Mouse (Mus musculus) myocyte (in vitro differentiated cells): ENCODE data around the gene Ect2. TPM values are rescaled to one million over a fixed set of nuclear protein-coding genes. Genes with fewer than 3 reads are reported as not detected.

Experiments used
- H3K27me3 ChIP-seq: one replicate; pipeline ENCODE4 v1.6.1; 2011; ENCODE audit not compliant: control insufficient read depth, insufficient read depth, insufficient read length
- H3K36me3 ChIP-seq: one replicate; pipeline ENCODE4 v1.6.1; 2011; ENCODE audit not compliant: control insufficient read depth, insufficient read depth
- H3K4me2 ChIP-seq: one replicate; pipeline ENCODE4 v1.6.1; 2011; ENCODE audit warnings: low read depth, control low read depth
- H3K4me3 ChIP-seq: one replicate; pipeline ENCODE4 v1.5.1; 2011; ENCODE audit warnings: mild to moderate bottlenecking, control low read depth, moderate library complexity
- H3K79me2 ChIP-seq: one replicate; pipeline ENCODE4 v1.6.1; 2011; ENCODE audit not compliant: control insufficient read depth, insufficient read depth
- H3ac ChIP-seq: one replicate; pipeline ENCODE4 v1.6.1; 2011; ENCODE audit not compliant: control insufficient read depth, insufficient read length
- CEBPB ChIP-seq: IDR thresholded peaks from 2 replicates; pipeline ENCODE4 v1.6.1; 2011; ENCODE audit warnings: mild to moderate bottlenecking, moderate library complexity; ENCODE audit not compliant: poor library complexity, insufficient read depth, severe bottlenecking
- E2F4 ChIP-seq: IDR thresholded peaks from one replicate; pipeline ENCODE4 v1.6.1; 2011; ENCODE audit warnings: mild to moderate bottlenecking, control low read depth, moderate library complexity; ENCODE audit not compliant: insufficient read depth
- MAX ChIP-seq: IDR thresholded peaks from one replicate; pipeline ENCODE4 v1.6.1; 2011; ENCODE audit warnings: low read depth, mild to moderate bottlenecking, control low read depth
- MYOD1 ChIP-seq, 3 experiments: IDR thresholded peaks; one replicate each; pipeline ENCODE4 v1.6.1; 2011; ENCODE audit warnings: control low read depth in 2 of 3, low read depth in 2 of 3, mild to moderate bottlenecking in 2 of 3, moderate library complexity in 1 of 3; ENCODE audit not compliant: insufficient read length in 2 of 3, control insufficient read depth in 1 of 3
- MYOG ChIP-seq, 3 experiments: IDR thresholded peaks; one replicate each; pipeline ENCODE4 v1.6.1; 2011; ENCODE audit warnings: control low read depth in 2 of 3, low read depth in 2 of 3, mild to moderate bottlenecking in 2 of 3; ENCODE audit not compliant: insufficient read length in 2 of 3, control insufficient read depth in 1 of 3, insufficient read depth in 1 of 3
- POLR2A ChIP-seq: IDR thresholded peaks from one replicate; pipeline ENCODE4 v1.6.1; 2011; ENCODE audit warnings: low read depth, mild to moderate bottlenecking, control low read depth, moderate library complexity; ENCODE audit not compliant: insufficient read length
- POLR2AphosphoS2 ChIP-seq: IDR thresholded peaks from one replicate; pipeline ENCODE4 v1.6.1; 2011; ENCODE audit warnings: low read depth, control low read depth; ENCODE audit not compliant: insufficient read length
- REST ChIP-seq: IDR thresholded peaks from one replicate; pipeline ENCODE4 v1.6.1; 2011; ENCODE audit warnings: mild to moderate bottlenecking, control low read depth, moderate library complexity; ENCODE audit not compliant: insufficient read depth, insufficient read length
- SRF ChIP-seq: IDR thresholded peaks from one replicate; pipeline ENCODE4 v1.6.1; 2011; ENCODE audit warnings: low read depth; ENCODE audit not compliant: control insufficient read depth, insufficient read length
- TCF12 ChIP-seq: IDR thresholded peaks from one replicate; pipeline ENCODE4 v1.6.1; 2011; ENCODE audit warnings: mild to moderate bottlenecking, control low read depth; ENCODE audit not compliant: poor library complexity, insufficient read depth, severe bottlenecking
- TCF3 ChIP-seq: IDR thresholded peaks from one replicate; pipeline ENCODE4 v1.6.1; 2011; ENCODE audit warnings: low read depth, control low read depth; ENCODE audit not compliant: insufficient read length
- USF1 ChIP-seq: IDR thresholded peaks from one replicate; pipeline ENCODE4 v1.6.1; 2011; ENCODE audit warnings: low read depth, mild to moderate bottlenecking, control low read depth, moderate library complexity
- polyA plus RNA-seq: library from polyadenylated mRNA; unstranded; fragments of >200 nt; fragmentation: generic; extraction: Trizol; gene quantifications from one replicate; pipeline ENCODE4 v1.2.1, GENCODE M21; 2012; ENCODE audit warnings: missing spikeins

Gene Ect2
- polyA plus RNA-seq, 1 experiment, result 6.6 TPM

DNA sequence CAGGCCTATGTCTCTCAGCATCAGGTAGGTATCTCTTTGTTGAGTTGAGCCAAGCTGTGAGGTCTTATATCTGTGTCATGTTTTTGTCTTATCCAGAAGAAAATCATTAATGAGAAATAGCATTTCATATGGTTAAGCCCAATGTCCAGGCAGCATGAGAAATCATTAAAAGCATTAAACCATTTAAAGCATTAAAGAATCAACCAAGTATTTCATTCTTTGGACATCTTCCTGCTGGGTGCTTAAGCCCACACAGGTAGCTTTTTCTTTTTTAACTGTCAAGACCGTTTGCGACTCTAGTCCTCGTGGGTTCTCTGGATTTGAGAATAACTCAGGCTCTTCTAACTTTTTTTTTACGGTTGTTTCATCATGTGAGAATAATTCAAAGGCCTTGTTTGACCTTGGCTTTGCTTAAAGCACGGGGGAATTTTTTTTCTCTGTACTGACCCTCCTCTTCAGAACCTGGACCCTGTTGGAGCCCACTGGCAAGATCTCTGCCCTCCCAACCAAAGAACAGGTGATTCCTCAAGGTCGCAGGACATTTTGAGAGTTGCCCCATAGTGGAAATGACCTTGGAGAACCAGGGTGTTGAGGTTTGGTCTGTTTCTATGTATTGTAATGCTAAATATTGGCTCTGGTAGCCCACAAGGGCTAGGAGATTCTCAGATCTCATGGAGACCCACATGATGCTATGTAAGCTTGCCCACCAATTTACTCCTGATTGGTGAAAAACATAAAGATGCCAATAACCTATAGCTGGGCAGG, 8.1 kb upstream of the Ect2 start:
- Histone ChIP-seq H3K36me3 (no peaks in the 10 kb centered on the region), H3K4me2 (no peak overlapping the region), H3ac (no peak overlapping the region), H3K4me3 (no peak overlapping the region), H3K79me2 (no peaks in the 10 kb centered on the region), H3K27me3 (no peaks in the 10 kb centered on the region)
- TF ChIP-seq TCF3 (no peak), CEBPB (no peak), SRF (no peak), POLR2AphosphoS2 (no peak), MYOG (IDR thresholded peaks at IDR 0.05; ENCODE audit: control insufficient read depth in 1 of 3, insufficient read depth in 1 of 3, insufficient read length in 2 of 3, low read depth in 2 of 3) (no peak), E2F4 (no peak), TCF12 (no peak), MYOD1 (IDR thresholded peaks at IDR 0.05; ENCODE audit: control insufficient read depth in 1 of 3, insufficient read length in 2 of 3, low read depth in 2 of 3) (no peak), MAX (no peak)

DNA sequence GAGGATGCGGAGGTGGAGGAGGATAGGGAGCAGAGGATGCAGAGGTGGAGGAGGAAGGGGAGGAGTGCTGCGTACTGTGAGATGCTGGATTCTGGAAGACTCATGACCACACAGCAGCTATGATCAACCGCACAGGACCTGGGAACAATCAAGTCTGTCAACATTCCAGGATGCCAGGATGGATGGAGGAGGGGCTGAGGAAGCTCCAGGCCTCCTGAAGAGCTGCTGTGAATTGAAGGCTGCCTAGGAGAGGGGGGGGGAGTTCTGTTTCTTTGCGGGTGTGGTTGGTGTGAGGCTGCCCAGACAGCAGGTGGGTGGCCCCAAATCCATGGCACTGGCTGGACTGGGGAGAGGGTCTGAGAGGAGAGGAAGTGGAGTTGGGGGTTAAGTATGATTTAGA, 5.2 kb upstream of the Ect2 start:
- H3K36me3 ChIP-seq, result no peaks in the 10 kb centered on the region
- H3K27me3 ChIP-seq, result no peaks in the 10 kb centered on the region
- TF ChIP-seq USF1 (no peak), POLR2AphosphoS2 (no peak), MAX (no peak), MYOG (IDR thresholded peaks at IDR 0.05; ENCODE audit: control insufficient read depth in 1 of 3, insufficient read depth in 1 of 3, insufficient read length in 2 of 3, low read depth in 2 of 3) (no peak), TCF3 (no peak), POLR2A (no peak), REST (no peak)
- H3K4me2 ChIP-seq, result no peak overlapping the region
- H3K79me2 ChIP-seq, result no peaks in the 10 kb centered on the region
- no peak overlapping the region for H3K4me3 ChIP-seq
- no peak overlapping the region for H3ac ChIP-seq

DNA sequence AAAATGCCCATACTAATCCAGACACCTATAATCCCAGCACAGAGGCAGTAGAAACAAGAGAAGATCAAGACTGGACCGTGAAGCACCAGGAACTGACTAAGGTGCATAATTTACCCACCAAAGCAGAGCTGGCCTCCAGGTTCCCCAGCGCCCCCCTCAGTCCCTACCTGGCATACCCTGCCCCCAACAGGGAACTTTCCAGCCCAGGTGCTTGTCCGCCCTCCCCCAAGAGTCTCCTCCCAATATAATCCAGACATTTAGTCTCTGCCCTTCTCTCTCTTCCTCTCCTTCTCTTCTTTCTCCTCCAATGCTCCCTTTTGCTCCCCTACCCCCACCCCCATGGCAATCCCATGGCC, 2.9 kb upstream of the Ect2 start:
- Histone ChIP-seq H3K27me3 (no peaks in the 10 kb centered on the region), H3K4me2 (no peak overlapping the region), H3K4me3 (no peak overlapping the region), H3K79me2 (peaks cover 16% of the 10 kb centered on the region), H3K36me3 (no peaks in the 10 kb centered on the region), H3ac (no peak overlapping the region)
- TF ChIP-seq MAX, result no peak
- TF ChIP-seq POLR2A, result no peak
- no peak for TF ChIP-seq USF1
- no peak for TF ChIP-seq REST
- no peak for TF ChIP-seq MYOG (IDR thresholded peaks at IDR 0.05; ENCODE audit: control insufficient read depth in 1 of 3, insufficient read depth in 1 of 3, insufficient read length in 2 of 3, low read depth in 2 of 3)
- no peak for TF ChIP-seq TCF12
- no peak for TF ChIP-seq CEBPB
- TF ChIP-seq E2F4, result no peak
- no peak for TF ChIP-seq TCF3

DNA sequence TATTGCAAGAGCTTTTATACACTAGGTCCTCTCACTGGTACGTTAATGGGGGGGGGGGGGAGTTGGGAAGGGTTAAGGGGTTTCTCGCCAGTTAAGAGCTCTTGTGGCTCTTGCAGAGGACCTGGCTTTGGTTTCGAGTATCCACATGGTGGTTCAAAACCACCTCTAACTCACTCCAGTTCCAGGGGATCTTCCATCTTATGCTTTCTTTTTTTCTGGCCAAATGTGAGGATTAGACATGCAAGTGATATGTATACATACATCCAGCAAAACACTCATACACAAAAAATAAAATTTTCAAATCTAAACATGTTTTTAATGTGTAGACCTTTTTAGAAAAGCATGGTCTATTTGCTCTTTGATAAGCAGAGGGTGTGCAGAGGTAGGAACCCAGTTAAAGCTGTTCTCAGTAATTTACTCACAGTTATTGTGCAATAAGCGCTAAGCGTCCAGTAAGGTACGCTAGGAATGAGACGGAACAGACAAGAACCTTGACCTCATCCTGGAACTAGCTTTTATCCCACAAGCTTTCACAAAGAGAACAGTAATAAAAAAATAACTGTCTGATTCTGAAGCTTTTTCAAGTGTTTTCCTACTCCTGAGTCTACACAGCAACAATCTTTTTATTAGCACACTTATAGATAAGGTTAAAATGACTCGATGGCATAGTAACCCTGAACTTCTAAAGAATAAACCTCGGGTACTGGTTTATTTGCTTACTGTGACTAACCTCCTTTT, 2.3 kb upstream of the Ect2 start:
- Histone ChIP-seq H3ac (no peak overlapping the region), H3K4me2 (peak overlapping the region; percentile 93), H3K36me3 (no peaks in the 10 kb centered on the region), H3K27me3 (no peaks in the 10 kb centered on the region), H3K79me2 (peaks cover 22% of the 10 kb centered on the region), H3K4me3 (no peak overlapping the region)
- TF ChIP-seq SRF (no peak), MAX (no peak), MYOD1 (IDR thresholded peaks at IDR 0.05; ENCODE audit: control insufficient read depth in 1 of 3, insufficient read length in 2 of 3, low read depth in 2 of 3) (no peak), CEBPB (no peak), MYOG (IDR thresholded peaks at IDR 0.05; ENCODE audit: control insufficient read depth in 1 of 3, insufficient read depth in 1 of 3, insufficient read length in 2 of 3, low read depth in 2 of 3) (no peak), POLR2AphosphoS2 (no peak), REST (no peak), TCF3 (no peak), TCF12 (no peak), E2F4 (no peak), POLR2A (no peak), USF1 (no peak)
